Mouse (Mus musculus) adrenal gland, adult 8-10 months (tissue): Measurements from ENCODE around the gene Esam. TPM values are rescaled to one million over a fixed set of nuclear protein-coding genes. Genes with fewer than 3 reads are reported as not detected.
A peak's percentile ranks its signal among the peaks of the same experiment; 100 is the strongest.

ENCODE experiments used
- DNase-seq: peaks from one replicate; pipeline ENCODE4 v3.0.0; 2022
- total RNA-seq, 4 experiments: library from RNA; stranded (reverse); gene quantifications; 2 replicates each; pipeline ENCODE4 v1.2.4; 2022

Esam gene
- 10 to 100 TPM; 32.9 to 60.4 (median 46.6) TPM for total RNA-seq

DNA sequence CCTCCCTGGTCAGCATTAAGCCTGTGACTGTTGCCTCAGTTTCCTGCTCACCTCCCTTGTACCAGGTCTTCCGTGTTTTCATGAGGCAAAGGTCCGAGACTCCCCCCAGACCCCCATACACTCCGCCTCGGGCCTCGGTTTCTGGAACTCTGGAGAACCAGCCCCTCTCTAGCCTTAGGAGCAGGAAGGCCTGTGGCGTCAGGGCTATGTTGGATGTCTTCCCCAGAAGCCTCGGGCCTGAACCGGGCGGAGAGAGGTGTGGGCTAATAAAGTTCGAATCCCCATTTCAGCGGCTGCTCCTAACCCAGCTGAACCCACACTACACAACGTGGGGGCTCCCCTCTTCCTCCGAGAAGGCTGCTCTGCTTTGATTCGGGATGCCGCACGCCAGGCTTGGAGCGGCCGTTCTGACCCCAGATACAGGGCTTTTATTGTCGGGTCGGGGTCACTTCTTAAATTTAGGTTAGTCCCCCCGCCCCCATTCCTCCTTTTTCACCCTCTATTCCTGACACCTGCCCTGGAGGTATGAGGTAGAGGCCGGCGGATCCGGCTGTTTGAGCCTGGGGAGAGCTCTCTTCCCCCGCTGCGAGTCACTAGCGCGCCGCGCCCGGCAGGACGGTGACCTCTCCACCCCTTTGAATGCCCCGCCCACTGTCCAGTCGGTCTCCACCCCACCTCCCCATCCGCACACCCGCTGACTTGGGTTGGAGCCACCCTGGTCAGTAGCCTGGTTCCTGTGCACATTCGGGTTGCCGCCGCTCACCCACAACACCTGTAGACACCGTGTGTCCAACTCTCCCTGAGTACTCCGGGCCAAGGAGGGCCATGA lies at the start of gene Esam:
Esam (plus strand) TSS at position 683 of the 829 bp plus-strand sequence.
- peak; percentile 71 for DNase-seq

DNA sequence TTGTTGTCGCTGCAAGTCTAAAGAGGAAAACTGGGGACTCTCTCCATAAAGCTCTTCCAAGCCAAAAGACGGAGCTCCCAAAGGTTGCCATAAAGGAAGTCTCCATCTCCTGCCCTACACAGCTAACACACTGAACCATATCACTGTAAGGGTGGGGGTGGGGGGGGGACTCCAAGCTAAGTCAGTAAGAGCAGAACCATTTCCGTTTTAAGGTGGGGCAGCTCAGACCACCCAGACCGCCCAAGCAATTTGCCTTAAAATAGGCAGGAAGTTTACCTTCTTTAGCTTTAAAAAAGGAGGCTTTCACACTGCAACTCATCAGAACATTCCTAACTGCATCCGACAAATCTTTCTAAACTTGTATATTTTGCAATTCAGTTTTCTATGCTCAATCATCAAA lies 42.7 kb upstream of the Esam start:
- no peak for DNase-seq

DNA sequence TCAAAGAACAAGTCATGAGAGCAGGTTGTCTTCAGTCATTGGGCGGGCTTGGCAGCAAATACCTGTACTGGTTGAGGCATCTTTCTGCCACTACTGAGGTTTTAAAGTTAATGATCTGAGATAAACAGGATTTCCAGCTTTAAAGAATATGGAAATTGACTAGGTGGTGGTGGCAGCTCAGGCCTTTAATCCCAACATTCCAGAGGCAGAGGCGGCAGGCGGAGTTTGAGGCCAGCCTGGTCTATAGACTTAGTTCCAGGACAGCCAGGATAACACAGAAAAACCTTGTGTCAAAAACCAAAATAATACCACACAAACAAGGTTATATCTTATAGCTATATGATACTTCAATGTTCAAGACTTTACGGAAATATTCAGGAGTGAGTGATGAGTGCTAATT lies 39.8 kb upstream of the Esam start:
- no peak for DNase-seq

DNA sequence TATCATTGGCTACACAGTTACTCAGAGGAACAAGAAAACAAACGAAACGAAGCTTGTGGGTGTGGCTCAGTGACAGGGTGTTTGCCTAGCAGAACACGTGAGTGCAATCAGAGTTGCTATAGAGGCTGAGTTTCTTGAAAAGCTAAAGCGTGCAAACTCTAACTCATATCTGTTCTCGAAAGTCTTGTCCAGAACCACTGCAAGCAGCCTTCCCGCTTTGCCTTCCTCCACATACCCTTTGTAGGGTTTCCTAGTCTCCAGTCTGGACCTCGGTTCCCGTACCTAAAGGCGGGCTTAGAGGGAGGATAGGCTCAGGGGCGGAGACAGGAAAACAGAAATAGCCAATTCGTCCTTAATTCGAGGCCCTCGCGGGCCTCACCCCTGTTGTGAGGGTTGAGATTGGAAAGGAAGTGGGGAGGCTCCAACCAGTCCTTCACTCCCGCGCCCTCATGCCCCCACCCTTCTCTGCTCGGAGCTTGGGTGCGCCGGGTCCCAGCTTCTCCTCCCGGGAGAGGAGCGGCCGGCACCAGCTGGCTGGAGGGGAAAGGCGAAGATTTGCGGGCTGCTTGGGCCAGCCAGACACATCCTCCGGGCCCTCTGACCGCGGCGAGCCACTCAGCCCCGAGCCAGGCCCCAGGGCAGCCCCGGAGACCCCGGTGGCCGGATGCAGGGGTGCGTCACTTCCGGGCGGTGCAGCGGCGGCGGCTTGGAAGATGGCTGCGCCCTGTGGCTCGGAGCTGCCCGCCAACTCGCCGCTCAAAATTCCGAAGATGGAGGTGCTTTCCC lies 39.1 kb upstream of the Esam start, which contains the start of gene Msantd2:
Msantd2 (plus strand) TSS at position 709 of the 786 bp plus-strand sequence.
- DNase-seq = peak; percentile 84

DNA sequence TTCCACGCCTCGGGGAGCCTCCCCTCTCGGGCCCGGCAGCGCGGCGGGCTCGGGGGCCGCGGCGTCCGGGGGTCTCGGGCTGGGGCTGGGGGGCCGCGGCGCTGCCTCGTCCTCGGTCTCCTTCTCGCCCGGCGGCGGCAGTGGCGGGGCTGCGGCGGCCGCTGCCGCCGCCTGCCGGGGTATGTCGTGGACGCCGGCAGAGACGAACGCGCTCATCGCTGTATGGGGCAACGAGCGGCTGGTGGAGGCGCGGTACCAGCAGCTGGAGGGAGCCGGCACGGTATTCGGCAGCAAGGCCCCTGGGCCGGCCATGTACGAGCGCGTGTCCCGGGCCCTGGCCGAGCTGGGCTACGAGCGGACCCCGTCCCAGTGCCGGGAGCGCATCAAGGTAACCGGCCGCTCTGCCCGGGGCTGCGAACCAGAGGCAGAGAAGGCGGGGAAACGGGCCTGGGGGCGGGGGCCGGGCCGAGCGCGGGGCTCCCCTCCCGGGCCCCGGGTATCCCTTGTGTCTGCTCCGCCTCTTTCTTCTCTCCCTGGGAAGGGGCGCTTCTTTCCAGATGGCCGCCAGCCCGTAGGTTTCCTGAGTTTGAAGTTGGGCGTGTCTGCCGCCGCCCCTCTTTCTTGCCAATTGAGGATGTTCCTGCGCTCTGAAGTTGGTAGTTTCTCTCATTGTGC lies 38.3 kb upstream of the Esam start:
- peak; percentile 19 for DNase-seq

DNA sequence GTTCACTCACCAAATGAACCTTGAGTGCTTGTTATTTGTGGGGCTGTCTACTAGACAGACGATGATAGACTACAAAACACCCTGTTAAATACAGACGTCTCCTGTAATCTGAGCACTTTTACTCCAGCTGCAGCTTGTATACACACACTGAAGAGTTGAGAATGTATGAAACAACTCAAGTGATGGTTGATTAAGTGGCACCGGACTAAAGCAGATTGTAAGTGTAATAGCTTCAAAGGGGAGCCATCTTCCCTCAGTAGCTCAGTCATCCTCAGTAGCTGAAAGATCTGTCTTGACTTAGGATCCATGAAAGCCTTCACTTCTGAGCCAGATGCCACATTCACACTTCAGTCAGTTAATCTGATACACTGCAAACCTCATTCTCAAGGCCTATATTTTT lies 32.1 kb upstream of the Esam start:
- no peak for DNase-seq

DNA sequence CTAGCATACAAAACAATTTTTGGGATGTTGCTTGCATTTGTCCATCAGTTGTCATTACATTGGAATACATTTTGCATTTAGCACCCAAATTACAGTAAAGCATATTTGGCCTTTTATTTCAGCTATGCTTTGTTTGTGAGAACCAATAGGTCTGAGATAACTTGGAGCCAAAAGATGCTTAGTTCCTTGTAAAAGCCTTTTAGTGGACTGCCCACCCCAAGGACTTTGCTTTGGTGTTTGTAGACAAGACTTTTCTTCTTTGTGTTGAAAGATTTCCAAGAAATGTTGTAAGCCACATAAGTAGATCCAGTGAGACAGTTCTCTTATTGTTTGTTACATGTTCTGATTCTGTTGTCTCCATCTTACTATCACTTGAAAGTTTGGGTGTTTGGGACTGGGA lies 31.6 kb upstream of the Esam start:
- no peak for DNase-seq

DNA sequence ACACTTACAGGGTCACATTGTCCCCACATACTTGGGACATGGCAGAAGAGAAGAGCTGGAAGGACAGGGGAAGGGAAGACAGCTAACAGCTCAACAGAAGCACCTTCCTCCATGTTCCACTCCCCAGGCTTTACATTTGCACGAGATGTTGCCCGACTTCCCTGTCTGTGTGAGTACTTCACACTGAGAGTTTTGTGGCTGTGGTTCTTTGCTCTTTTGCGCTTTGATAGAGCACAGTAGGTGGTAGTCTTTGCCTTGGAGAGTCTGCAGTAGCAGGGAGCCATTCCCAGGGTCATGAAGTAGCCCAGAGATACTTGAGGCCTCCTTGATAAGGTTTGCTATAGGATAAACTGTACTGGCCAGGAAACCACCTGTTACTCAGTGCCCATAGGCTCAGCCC lies 27.7 kb upstream of the Esam start:
- no peak for DNase-seq

DNA sequence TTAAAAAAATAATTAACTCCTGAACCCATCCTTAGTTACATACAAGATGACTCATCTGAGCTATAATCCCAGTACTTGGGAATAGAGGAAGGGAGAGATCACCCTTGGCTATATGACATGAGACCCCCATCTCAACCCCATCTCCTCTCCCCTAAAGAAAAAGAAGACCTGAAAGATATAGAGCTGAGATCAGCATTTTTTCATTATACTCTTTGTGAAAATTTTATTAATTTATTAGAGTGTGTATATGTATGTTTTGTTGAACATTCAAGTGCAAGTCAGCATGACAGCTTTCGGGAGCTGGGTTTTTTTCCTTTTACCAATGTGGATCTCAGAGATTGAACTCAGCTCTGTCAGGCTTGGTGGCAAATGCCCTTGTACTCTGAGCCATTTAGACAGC lies 26.7 kb upstream of the Esam start:
- no peak for DNase-seq

DNA sequence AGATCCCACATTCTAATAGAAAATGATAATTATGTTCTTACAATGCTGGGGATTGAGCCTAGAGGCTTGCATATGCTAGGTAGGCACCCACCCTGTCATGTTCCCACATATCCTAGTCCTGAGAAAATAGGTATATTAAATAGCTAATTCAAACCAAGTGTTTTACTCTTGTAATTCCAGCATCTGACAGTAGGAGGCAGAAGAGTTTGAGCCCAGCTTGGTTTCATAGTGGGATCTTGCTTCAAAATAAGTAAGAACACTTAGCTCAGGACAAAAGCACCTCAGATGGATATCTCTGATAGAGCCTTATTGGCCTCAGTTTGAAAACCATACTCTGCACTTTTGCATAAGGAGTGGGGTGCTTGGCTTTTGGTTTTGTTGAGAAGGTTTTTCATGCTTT lies 23.5 kb upstream of the Esam start:
- no peak for DNase-seq

DNA sequence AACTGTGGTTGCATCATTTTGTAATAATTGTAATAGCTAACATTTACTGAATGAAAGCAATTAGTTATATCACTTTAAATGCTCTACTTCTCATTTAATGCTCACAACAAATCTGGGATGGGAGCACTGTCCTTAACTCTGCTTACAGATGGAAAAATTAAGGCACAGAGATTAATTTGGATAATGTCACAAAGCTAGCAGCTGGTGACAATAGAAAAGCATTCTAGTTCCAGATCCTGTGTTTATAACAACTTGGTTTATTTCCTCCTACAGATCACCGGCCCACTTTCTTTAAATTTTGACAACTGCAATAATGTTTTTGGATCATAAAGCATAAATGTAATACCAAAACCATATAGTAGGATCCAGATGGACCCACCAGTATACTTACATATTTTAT lies 21.9 kb upstream of the Esam start:
- no peak for DNase-seq

DNA sequence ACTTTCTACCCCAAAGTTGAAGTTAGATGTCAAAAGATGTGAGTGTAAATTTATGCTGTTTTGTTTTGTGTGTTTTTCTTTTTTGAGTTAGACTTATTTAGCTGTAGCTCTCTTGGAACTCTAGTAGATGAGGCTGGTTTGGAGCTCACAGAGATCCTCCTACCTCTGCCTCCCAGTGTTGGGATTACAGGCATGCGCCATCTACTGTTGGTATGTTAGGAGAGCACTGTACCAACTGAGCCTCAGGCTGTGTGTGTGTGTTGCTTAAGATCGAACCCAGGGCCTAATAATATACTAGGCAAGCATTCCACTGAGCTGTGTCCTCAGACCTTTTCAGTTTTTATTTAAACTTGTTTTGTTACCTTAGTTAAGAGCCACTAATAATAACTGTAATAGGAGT lies 15.8 kb upstream of the Esam start:
- DNase-seq = no peak

DNA sequence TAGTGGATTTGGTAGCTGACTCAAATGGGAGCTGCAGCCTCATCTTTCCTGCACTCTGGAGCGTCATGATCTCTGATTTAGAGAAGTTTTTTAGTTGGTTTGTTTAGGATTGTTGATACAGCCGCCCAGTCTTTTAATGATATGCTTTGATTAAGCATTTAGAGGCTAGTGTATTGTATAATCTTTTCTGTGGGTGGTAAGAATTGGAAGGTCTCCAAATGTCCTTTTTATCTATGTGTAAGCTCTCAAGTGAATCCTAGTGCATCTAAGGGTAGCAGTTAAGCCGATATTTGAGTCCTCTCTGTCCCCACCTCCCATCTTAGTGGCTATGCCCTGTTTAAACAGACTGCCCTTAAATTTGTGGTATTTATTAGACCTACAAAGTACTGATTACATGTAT lies 13.4 kb upstream of the Esam start:
- no peak for DNase-seq

DNA sequence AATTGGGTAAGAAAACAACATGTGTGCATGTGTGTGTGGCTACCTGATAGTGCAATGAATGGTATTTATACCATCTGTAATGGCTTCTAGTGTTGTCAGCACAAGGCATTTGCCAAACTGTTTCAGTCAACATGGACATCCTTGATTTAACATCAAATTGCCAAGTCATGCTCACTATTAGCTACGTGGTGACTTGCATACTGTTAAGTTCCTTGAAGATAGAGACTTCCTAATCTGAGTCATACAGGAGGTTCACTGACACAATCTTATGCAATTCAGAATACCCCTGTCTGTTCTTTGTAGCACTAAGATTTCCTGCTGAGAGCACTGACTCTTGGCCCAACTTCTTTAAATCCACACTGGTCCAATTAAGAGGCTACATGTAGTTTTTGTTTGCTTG lies 10.4 kb upstream of the Esam start:
- DNase-seq = no peak

DNA sequence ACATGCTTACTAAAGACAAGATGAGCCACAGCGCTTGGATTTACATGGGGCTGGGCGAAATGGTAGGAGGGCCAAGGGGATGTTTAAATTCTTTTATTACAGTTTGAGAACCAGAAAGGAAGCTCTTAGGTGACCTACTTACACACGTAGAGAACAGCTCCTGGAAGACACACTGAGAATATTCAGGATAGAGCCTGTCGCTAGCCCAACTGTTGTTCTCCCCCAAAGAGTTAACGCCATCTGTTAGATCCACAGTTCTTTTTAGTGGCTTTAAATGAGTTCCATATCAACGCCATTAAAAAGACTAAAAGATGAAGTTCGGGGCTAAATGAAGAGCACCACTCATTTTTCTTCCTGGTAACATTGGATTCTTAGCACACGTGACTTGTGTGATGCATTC lies 8.9 kb upstream of the Esam start:
- no peak for DNase-seq

DNA sequence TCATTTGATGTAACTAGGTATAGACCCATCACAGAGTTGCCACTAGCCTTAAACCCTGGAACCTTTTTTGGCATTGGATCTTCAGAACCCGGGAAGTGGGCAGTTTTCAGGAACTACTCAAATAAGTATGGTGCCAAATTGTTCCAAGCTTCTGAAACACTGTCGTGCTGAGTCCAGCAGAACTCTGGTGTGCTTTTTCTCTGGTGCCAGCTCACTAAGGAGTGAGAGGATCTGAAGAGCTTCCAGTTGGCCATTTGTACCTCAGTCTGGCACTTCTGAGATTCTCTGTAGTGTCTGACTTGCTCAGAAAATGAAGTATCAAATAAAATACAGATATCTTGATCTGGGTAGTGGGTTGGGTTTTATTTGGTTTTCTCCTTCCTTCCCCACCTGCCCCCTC lies 7.9 kb upstream of the Esam start:
- no peak for DNase-seq

DNA sequence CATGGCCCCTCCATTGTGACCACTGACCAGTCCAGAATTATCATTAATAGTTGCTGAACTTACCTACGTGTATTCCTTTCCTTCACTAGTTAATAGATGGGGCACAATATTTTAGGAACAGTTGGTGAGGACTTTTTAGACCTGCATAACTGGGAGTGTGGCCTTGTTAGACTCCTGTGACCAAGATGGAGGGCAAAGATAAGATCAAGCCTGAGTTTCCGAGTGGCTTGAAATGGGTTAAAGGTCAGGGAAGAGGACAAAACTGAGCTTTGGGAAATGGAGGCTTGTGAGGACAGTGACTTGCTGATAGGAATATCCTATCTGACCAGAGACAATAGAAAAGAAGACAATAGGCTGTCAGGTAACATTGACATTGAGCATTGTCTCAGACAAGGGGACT lies 2.4 kb upstream of the Esam start:
- DNase-seq = no peak

DNA sequence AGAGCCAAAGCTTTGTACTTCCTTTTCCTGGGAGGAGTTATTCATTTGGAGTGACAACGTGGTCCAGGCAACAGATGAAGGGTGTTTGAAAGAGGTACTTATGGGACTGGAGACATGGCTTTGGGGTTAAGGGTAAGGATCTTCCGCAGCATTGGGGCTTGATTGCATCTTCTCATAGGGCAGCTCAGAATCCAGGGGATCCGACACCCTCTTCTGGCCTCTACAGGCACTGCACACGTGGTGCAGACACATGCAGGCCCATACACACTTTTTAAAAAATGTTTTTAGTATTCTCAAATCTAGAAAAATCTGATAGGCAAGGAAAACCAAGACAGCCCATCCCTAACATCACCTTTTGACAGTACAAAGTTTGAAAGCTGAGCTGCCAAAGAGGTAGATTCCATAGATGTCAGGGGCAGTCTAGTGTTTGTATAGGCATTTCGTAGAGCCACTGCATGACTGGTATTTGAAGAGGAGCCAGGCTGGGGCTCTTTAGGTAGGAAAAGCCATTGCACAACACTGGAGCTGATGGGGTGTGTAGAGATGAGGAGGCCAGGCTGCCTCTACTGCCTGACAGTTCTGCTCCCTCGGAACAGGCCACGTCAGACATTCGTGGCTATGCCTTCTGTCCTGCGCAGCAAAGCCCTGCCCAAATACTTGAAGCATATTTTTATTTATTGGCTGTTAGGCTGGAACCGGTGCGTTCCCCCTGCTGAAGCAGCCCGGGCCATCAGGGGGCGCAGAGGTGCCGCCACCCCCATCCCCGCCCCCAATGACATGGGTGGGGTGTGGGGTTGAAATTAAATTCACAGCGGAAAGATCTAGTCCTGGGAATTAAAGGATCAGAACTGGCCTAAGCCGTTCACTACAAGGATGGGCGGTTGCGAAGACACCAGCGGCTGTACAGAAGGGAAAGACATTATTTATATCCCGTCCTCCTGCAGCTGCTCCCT lies 1.2 kb upstream of the Esam start:
- no peak for DNase-seq

DNA sequence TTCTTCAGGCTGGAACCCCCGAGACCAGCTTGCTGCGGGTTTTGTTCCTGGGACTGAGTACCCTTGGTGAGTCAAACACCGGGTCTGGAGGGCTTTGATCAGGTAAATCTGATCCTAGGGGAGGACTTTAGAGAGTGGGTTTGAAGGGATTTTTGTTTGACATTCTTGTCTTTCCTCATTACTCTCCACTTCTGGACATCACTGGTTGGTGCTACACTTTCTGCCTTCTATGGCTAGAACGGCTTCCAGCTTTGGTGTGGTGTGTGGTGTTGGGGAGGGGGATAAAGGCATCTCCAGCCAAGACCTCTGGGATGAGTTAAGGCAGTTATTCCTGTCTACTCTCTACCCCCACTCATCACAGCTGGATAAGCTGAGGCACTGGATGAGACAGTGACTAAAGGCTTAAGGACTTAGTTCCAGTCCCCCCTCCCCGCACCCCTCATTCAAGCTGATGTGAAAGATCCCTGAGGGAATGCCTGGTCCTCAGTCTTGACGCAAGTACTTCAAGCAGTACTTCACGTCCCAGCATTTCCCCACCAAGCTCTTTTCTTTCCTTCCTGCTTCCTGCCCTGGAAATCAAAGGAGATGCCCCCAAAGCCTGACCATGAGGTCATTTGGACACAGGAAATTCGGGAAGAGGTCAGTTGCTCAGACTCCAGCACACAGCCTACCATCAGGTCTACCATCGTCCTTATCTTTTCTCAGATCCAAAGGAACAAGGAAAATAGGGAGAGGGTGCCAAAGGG lies 520 bp downstream of the Esam start:
- DNase-seq = no peak

DNA sequence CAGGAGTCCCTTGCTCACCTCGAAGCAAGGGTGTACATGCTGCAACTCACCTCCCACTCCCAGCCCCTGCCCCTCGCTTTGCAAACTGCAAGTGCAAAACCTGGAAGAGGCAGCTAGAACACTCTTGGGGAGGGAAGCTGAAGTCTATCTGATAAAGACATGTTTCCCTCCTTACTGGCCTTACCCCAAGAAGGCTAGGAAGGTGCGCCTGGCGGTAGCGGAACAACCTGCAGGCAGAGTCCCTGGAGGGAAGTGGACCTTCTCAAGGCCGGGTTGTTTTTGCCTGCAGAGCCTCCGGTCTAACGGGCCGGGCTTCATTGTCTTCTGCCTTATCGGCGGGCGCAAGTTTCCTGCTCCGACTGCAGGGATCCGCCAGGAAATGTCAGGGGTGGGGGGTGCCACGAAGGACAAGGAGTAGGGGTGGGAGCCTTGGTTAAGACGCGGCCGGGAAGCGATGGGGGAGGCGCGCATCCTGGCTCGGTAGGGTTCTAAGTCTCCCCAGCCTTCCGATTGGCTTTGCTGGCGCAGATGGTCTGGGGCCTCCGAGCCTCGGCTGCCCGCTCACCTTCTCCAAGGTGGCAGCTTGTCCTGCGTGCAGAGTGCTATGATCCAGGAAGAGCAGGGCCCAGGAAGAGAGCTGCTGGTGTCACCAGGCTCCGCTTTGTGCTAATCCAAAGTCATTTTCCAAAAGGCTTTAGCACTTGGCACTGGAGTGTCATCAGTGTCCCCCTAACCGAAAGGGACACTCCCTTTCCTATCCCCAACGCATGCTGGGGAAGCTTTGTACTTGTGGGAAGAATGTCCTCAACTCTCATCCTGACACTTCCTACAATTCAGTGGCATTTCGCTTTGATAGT lies 2.4 kb downstream of the Esam start:
- DNase-seq = peak; percentile 69
